Mouse (Mus musculus): ENCODE measurements around the gene Lhfpl2.

Lhfpl2 gene

GRCm38 (mm10) chr13:94066626-94067275 is 9.2 kb downstream of the Lhfpl2 start:
- no peak for DNase-seq (ENCODE audit: low spot score in 2 of 2)

DNA sequence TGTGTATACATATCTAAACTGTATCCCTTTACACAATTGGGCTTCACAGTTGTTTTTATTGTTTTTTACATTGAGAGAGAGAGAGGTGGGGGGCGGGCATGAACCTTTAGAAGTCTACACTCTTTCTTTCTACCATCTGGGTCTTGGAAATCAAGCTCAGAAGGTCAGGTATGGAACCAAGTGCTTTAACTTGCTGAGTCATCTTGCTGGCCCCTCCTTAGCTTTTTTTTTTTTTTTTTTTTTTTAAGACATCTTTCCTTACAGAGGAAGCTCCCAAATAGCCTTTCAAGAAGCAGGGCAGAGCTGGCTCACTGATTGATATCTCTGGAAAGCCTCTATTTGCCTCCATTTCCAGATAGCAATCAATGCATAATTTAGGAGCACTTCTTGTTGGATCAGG is 10.7 kb downstream of the Lhfpl2 start:
- DNase-seq (ENCODE audit: low spot score in 2 of 2), result no peak

DNA sequence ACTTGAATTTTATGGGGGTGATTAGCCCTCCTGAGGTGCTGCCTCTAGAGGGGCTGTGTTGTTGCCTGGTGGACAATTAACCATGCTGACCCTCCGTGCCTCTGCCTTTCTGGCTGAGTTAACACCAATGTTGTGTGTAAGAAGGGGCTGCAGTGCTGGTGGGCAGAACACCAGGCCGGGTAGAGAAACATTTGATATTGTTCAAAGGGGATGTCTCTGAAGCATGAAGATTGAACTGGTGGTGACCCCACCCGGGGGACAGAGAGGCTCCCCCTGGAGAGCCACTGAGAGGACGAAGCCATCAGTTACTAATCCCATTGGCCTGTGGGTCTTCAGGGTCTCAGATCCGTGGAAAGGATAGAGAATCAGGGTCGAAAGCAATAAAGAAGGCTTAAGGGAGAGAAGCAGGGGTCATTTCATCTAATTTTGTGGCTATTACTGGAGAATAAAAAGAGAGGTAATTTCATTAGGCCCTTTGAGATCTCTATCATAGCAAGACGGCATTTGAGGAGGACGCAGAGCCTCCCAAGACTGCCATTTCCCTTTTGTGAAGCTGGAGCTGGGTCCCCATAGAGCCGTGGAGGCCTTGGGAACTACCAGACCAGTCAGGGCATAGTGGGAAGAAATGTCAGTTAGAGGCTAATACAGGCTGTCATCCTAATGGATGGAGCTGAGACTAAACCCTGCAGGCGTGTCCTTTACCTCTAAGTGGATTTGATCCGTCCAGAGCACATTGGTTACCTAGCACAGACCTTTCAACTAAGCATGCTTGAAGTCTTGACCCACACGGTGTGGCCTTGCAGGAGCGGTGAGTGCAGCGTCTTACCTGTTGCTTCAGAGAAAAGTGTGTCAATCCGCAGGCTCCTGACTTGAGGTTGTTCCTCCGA is 12.1 kb downstream of the Lhfpl2 start:
- no peak for DNase-seq (ENCODE audit: low spot score in 2 of 2)

- no peak for DNase-seq (ENCODE audit: low spot score in 2 of 2)
Observed at GRCm38 (mm10) chr13:94070308-94070619, 12.7 kb downstream of the Lhfpl2 start.

DNA sequence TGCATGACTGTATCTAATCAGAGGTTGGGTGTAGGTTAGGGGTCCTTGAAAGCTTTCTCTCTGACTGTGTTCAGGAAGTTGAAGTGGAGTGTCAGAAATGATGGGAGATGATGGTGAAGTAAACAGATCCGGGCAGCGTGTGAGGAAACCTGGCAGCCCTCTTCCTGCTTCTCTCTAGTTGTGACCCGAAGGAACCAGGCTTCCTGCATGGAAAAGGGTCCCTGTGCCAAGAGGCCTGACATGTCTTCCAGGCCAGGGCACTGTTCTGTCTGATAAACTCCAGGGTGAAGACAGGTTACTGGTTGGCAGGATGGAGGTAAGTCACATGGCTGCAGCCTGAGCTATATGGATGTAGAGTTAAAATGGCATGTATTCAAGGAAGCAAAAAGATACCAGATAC is 13.3 kb downstream of the Lhfpl2 start:
- DNase-seq (ENCODE audit: low spot score in 2 of 2), result no peak

- DNase-seq (ENCODE audit: low spot score in 2 of 2), result no peak
Observed at GRCm38 (mm10) chr13:94073046-94073715, 15.6 kb downstream of the Lhfpl2 start.

- no peak for DNase-seq (ENCODE audit: low spot score in 2 of 2)
Observed at GRCm38 (mm10) chr13:94073716-94074115, 16.1 kb downstream of the Lhfpl2 start.

- DNase-seq (ENCODE audit: low spot score in 2 of 2), result no peak
Observed at GRCm38 (mm10) chr13:94075181-94075580, 17.6 kb downstream of the Lhfpl2 start.

- DNase-seq (ENCODE audit: low spot score in 2 of 2), result no peak
Observed at GRCm38 (mm10) chr13:94077136-94078018, 19.8 kb downstream of the Lhfpl2 start.

- no peak for DNase-seq (ENCODE audit: low spot score in 2 of 2)
Observed at GRCm38 (mm10) chr13:94083196-94083595, 25.6 kb downstream of the Lhfpl2 start.

DNA sequence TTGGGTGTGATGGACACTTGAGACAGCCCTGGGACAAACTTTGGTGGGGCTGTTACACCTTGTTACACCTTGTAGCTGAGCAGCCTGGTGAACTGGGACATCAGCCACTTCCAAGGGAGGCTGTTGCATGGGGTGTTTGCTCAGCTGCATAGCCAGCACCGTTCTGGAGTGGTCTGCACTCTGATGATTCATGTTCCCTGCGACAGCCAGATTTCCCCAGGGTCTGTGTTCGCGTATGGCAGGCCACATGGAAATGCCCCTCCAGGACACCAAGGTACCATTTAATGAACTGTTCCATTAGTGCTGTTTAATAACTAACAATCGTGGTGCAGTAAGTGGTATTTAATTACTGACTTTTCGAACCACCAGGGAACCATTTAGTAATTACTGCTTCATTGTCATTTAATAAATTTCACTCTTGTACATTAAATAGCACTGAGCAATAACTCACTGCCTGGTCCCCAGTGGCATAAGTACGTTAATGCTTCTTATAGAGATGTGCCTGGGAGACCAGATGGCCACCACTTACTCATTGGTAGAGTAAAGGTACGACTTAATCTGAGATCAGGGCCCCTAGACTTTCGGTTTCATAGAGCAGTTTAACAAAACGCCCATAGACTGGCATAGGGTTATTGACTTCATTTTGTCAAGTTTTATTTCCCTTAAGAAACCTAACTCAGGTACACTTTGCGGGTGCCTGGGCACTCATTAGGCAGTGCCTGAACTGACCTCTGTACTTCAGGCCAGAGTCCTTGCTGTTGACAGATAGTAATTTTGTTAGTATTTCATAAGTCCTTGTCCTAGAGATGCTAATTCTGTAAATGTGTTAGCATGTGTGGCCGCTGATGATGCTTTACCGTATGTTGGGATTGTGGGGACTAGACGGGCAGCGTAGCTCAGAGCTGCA is 26.9 kb downstream of the Lhfpl2 start:
- no peak for DNase-seq (ENCODE audit: low spot score in 2 of 2)

- DNase-seq (ENCODE audit: low spot score in 2 of 2), result no peak
Observed at GRCm38 (mm10) chr13:94086090-94086808, 28.7 kb downstream of the Lhfpl2 start.

- DNase-seq (ENCODE audit: low spot score in 2 of 2), result no peak
Observed at GRCm38 (mm10) chr13:94087061-94087460, 29.5 kb downstream of the Lhfpl2 start.

DNA sequence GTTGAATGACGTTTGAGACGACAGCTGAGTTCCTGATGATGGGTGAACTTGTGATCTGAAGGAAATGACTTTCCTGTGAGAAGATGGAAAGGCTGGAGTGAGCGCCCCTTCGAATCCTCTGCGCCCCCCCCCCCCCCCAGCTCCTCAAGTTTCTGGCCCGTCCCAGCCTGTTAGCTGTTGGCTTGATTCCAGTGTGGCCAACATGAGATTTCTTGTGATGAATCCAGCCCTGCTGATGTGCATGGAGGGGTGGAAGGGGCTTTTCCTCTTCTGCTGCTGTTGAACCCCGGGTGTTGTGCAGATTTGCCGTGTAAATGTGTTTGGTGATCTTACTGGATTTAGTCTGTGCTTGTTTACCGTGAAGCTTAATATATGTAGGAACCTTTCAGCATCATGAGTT is 31.2 kb downstream of the Lhfpl2 start:
- no peak for DNase-seq (ENCODE audit: low spot score in 2 of 2)

DNA sequence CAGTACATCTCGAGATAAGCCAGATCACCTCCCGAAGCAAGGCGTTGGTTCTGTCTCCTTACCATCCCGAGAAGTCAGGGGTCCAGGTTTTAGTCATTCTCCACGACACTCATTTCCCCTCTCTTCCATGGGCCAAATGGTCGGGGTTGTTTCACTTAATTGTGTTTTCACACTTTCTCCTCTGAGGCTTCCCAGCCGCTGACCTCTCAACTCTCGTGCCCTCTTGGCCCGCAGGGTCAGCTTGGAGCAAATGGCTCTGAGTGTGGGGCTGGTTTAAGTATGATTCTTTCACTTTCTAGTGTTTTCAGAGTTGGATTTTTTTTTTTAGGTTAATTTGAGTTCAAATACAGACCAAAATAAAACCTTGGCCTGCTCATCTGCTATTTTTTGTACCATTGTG is 31.7 kb downstream of the Lhfpl2 start:
- DNase-seq (ENCODE audit: low spot score in 2 of 2), result no peak

- DNase-seq (ENCODE audit: low spot score in 2 of 2), result no peak
Observed at GRCm38 (mm10) chr13:94091366-94091765, 33.8 kb downstream of the Lhfpl2 start.

GRCm38 (mm10) chr13:94094176-94094575 is 36.6 kb downstream of the Lhfpl2 start:
- DNase-seq (ENCODE audit: low spot score in 2 of 2), result no peak

- DNase-seq (ENCODE audit: low spot score in 2 of 2), result no peak
Observed at GRCm38 (mm10) chr13:94094625-94095024, 37.0 kb downstream of the Lhfpl2 start.

- no peak for DNase-seq (ENCODE audit: low spot score in 2 of 2)
Observed at GRCm38 (mm10) chr13:94095202-94095601, 37.6 kb downstream of the Lhfpl2 start.

DNA sequence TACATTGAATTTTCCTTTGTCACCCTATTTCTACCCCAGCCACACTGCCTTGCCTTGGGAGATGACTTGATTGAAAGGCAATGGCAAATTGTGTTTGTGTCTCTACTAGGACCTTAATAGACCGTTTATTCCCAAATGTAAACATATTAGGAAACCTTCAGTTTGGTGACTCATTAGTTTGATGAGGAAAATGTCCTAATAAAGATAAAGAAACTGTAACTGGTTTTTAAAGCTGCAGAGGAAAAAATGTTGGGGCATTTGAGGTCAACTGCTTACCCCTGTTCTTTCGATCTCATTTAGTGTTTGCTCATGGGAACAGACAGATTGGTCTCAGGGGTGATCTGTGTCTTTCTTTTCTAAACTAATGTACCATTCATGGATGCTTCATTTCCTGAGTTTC is 40.1 kb downstream of the Lhfpl2 start:
- DNase-seq (ENCODE audit: low spot score in 2 of 2), result no peak

Measured in right cerebral cortex, adult 2 months (tissue).